16 mouse cellular contexts compared by ENCODE assay signal in the genomic region with DNA sequence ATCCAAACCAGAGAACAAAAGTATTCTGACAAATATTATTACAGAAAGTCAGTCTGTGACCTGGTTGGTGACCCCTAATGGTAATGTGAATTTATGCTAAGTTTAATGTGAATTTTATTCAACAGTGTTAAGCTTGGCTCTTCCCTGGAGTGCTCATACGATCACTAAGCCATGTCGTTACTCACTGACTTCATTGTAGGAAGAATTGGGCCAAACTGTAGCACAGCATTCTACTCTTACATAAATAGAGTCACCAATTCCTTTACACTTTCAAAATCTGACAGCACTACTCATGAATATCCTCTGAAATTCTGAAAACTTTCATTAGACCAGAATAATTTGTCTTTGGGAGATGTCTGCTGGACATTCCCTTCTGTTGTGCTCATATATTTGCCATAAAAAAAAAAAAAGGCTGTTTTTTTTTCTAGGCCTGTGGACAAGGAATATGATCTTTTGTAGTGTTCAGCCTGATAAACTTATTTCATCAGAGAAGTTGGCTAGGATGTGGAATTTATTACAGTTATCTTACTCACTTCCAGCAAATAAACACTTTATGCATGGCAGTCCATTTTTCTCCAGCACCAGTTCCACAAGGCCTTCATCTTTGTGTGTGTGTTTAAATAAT.
A peak's percentile ranks its signal among the peaks of the same experiment; 100 is the strongest.
DNase-seq lines count a peak whose midpoint lies in the region; ATAC-seq lines count a peak whose summit lies in the region.
"Had no signal": no experiment of that assay in that cellular context is flagged by ENCODE, and none has a peak within 500 bp of the region (broad histone marks: within the 10 kb centered on the region; RNA-seq: fewer than 3 reads in every experiment).

No protein-coding gene starts in this region.

- H3K4me2 ChIP-seq in lung, embryonic 16.5 days (ENCODE audit: low read depth, low read length): no peak overlapping the region
- H3K4me2 ChIP-seq: forebrain, embryonic 15.5 days; heart, embryonic 12.5 days; hindbrain, embryonic 15.5 days had no signal

- peaks cover 6% of the 10 kb centered on the region for H3K9me3 ChIP-seq in lung, embryonic 16.5 days (ENCODE audit: control insufficient read depth, low read length)
- H3K9me3 ChIP-seq: forebrain, embryonic 15.5 days; heart, embryonic 12.5 days; hindbrain, embryonic 15.5 days had no signal

- peak; percentile 66 for ATAC-seq in lung, embryonic 16.5 days (ENCODE audit: low read depth)
- ATAC-seq: forebrain, embryonic 15.5 days had no signal

- 59% methylated on average over 2 of the region's 2 CpGs for WGBS in lung, embryonic 16.5 days

- H3K4me1 ChIP-seq in lung, embryonic 16.5 days (replicated peaks; ENCODE audit: control insufficient read depth, insufficient read depth, low read length): peaks cover 16% of the 10 kb centered on the region
- H3K4me1 ChIP-seq: forebrain, embryonic 15.5 days had no signal

- H3K27ac ChIP-seq in lung, embryonic 16.5 days (ENCODE audit: low read length): peak overlapping the region; percentile 52; the same call in 1 of the 2 replicates
- H3K27ac ChIP-seq: embryonic facial prominence, embryonic 10.5 days; forebrain, embryonic 15.5 days; hindbrain, embryonic 15.5 days had no signal

- H3K27me3 ChIP-seq in lung, embryonic 16.5 days (ENCODE audit: control insufficient read depth, insufficient read depth, low read depth, low read length): no peaks in the 10 kb centered on the region
- H3K27me3 ChIP-seq: CH12.LX; forebrain, embryonic 15.5 days; heart, embryonic 12.5 days; hindbrain, embryonic 15.5 days had no signal

- peaks cover 10% of the 10 kb centered on the region for H3K36me3 ChIP-seq in lung, embryonic 16.5 days (ENCODE audit: control insufficient read depth, insufficient read depth, low read length)
- H3K36me3 ChIP-seq: hindbrain, embryonic 15.5 days had no signal

- H3K9ac ChIP-seq in lung, embryonic 16.5 days (ENCODE audit: low read length): no peak overlapping the region
- H3K9ac ChIP-seq: forebrain, embryonic 15.5 days; heart, embryonic 12.5 days; hindbrain, embryonic 15.5 days had no signal

- peak; percentile 30 for DNase-seq in heart, adult 11 months
- DNase-seq in heart, postnatal 25 days (ENCODE audit: low spot score): no peak
- no peak for DNase-seq in lung, postnatal 10 days
- DNase-seq in NIH3T3 (ENCODE audit: low read depth): peak; percentile 4
- no peak for DNase-seq in layer of hippocampus, postnatal 10 days (ENCODE audit: low spot score in 2 of 2)
- DNase-seq in cerebellum, adult 11-12 months: no peak
- DNase-seq: adrenal gland, postnatal 14 days; cerebellum, adult 2 months; cerebellum, postnatal 10 days; gastrocnemius, postnatal 14 days had no signal

- H3K4me3 ChIP-seq in lung, embryonic 16.5 days (ENCODE audit: low read length): no peak overlapping the region
- H3K4me3 ChIP-seq: embryonic facial prominence, embryonic 10.5 days; forebrain, embryonic 15.5 days; heart, embryonic 12.5 days; hindbrain, embryonic 15.5 days had no signal

- intact Hi-C loops in heart, postnatal 25 days (cut with DNase I): no loop called here

Comparison
In these comparisons a context has a peak if more than half of its experiments do, and no peak if none do; other contexts are left out.
1. DNase-seq: peak in heart, adult 11 months (single experiment) and NIH3T3 (single experiment); none in heart, postnatal 25 days (single experiment), lung, postnatal 10 days (single experiment), layer of hippocampus, postnatal 10 days (0 of 2) and cerebellum, adult 11-12 months (single experiment).